Comparison of ENCODE assay signal across 16 mouse cellular contexts in genomic region chr15:91503291-91503690, GRCm38 (mm10).
A peak's percentile ranks its signal among the peaks of the same experiment; 100 is the strongest.
DNase-seq lines count a peak whose midpoint lies in the region; ATAC-seq and TF ChIP-seq lines count a peak whose summit lies in the region.
"Had no signal": no experiment of that assay in that cellular context is flagged by ENCODE, and none has a peak within 500 bp of the region (broad histone marks: within the 10 kb centered on the region; RNA-seq: fewer than 3 reads in every experiment).

No protein-coding gene starts in this region.

- H3K4me1 ChIP-seq in hindbrain, embryonic 12.5 days: peaks cover 14% of the 10 kb centered on the region
- 0 out of 2 replicates have a peak, but pooled peaks cover 6% of the 10 kb centered on the region for H3K4me1 ChIP-seq in hindbrain, embryonic 10.5 days (replicated peaks)
- no peaks in the 10 kb centered on the region for H3K4me1 ChIP-seq in midbrain, postnatal 0 days (ENCODE audit: insufficient read depth, low read length)
- no peaks in the 10 kb centered on the region for H3K4me1 ChIP-seq in midbrain, embryonic 11.5 days (ENCODE audit: control insufficient read depth, insufficient read depth, low read length)
- peaks cover 17% of the 10 kb centered on the region for H3K4me1 ChIP-seq in forebrain, embryonic 16.5 days (replicated peaks; ENCODE audit: control insufficient read depth, insufficient read depth, low read length)
- H3K4me1 ChIP-seq in neural tube, embryonic 15.5 days: peaks cover 18% of the 10 kb centered on the region
- H3K4me1 ChIP-seq: heart, embryonic 10.5 days had no signal

- TF ChIP-seq CTCF in midbrain, postnatal 0 days (IDR thresholded peaks at IDR 0.05): no peak

- WGBS in hindbrain, embryonic 12.5 days: 60% methylated on average over 6 of the region's 6 CpGs
- WGBS in hindbrain, embryonic 10.5 days: 80% methylated on average over 6 of the region's 6 CpGs
- WGBS in midbrain, postnatal 0 days: 43% methylated on average over 6 of the region's 6 CpGs
- 81% methylated on average over 6 of the region's 6 CpGs for WGBS in midbrain, embryonic 11.5 days
- 25% methylated on average over 6 of the region's 6 CpGs for WGBS in forebrain, embryonic 16.5 days
- 43% methylated on average over 6 of the region's 6 CpGs for WGBS in neural tube, embryonic 15.5 days

- H3K27me3 ChIP-seq in hindbrain, embryonic 12.5 days: no peaks in the 10 kb centered on the region
- H3K27me3 ChIP-seq in hindbrain, embryonic 10.5 days (ENCODE audit: insufficient read depth, poor library complexity, severe bottlenecking): no peaks in the 10 kb centered on the region
- no peaks in the 10 kb centered on the region for H3K27me3 ChIP-seq in midbrain, postnatal 0 days (ENCODE audit: insufficient read depth, low read length)
- no peaks in the 10 kb centered on the region for H3K27me3 ChIP-seq in midbrain, embryonic 11.5 days (ENCODE audit: control insufficient read depth, insufficient read depth, low read length)
- no peaks in the 10 kb centered on the region for H3K27me3 ChIP-seq in forebrain, embryonic 16.5 days (replicated peaks; ENCODE audit: control insufficient read depth, insufficient read depth, low read length)
- H3K27me3 ChIP-seq in neural tube, embryonic 15.5 days (replicated peaks): no peaks in the 10 kb centered on the region
- H3K27me3 ChIP-seq: CH12.LX had no signal

- no peak overlapping the region for H3K4me2 ChIP-seq in hindbrain, embryonic 12.5 days (replicated peaks)
- H3K4me2 ChIP-seq in midbrain, postnatal 0 days (ENCODE audit: low read depth, low read length, poor library complexity, severe bottlenecking): no peak overlapping the region
- no peak overlapping the region for H3K4me2 ChIP-seq in midbrain, embryonic 11.5 days
- H3K4me2 ChIP-seq in forebrain, embryonic 16.5 days (ENCODE audit: low read length): 0 out of 2 replicates have a peak overlapping the region, but pooled peaks have one; percentile 10
- H3K4me2 ChIP-seq in neural tube, embryonic 15.5 days: peak overlapping the region; percentile 3; the same call in 1 of the 2 replicates

- no peak for DNase-seq in hindbrain, embryonic 10.5 days (ENCODE audit: low spot score)
- peak; percentile 50 for DNase-seq in midbrain, postnatal 0 days (ENCODE audit: low spot score)
- no peak for DNase-seq in midbrain, embryonic 11.5 days (ENCODE audit: low spot score, missing footprints)
- DNase-seq in cerebellum, postnatal 10 days: no peak
- no peak for DNase-seq in frontal cortex, adult 2 months (ENCODE audit: extremely low spot score in 1 of 2, low spot score in 1 of 2)
- DNase-seq: adrenal gland, postnatal 14 days; cerebellum, adult 11 months; cerebellum, postnatal 14 days; gastrocnemius, postnatal 25 days; kidney, adult 11 months had no signal

- H3K9ac ChIP-seq in hindbrain, embryonic 12.5 days: no peak overlapping the region
- H3K9ac ChIP-seq in midbrain, postnatal 0 days (replicated peaks; ENCODE audit: low read length, poor library complexity, severe bottlenecking): no peak overlapping the region
- no peak overlapping the region for H3K9ac ChIP-seq in midbrain, embryonic 11.5 days (ENCODE audit: low read length)
- H3K9ac ChIP-seq in forebrain, embryonic 16.5 days (replicated peaks; ENCODE audit: low read depth, low read length): no peak overlapping the region
- no peak overlapping the region for H3K9ac ChIP-seq in neural tube, embryonic 15.5 days (replicated peaks)

- H3K4me3 ChIP-seq in hindbrain, embryonic 12.5 days: no peak overlapping the region
- H3K4me3 ChIP-seq in hindbrain, embryonic 10.5 days: no peak overlapping the region
- no peak overlapping the region for H3K4me3 ChIP-seq in midbrain, postnatal 0 days (ENCODE audit: low read depth, low read length)
- H3K4me3 ChIP-seq in midbrain, embryonic 11.5 days (ENCODE audit: low read depth, low read length): no peak overlapping the region
- H3K4me3 ChIP-seq in forebrain, embryonic 16.5 days (replicated peaks; ENCODE audit: low read length): no peak overlapping the region
- H3K4me3 ChIP-seq in neural tube, embryonic 15.5 days (replicated peaks): no peak overlapping the region
- H3K4me3 ChIP-seq: heart, embryonic 10.5 days had no signal

- no peak overlapping the region for H3K27ac ChIP-seq in hindbrain, embryonic 12.5 days
- H3K27ac ChIP-seq in hindbrain, embryonic 10.5 days: no peak overlapping the region
- H3K27ac ChIP-seq in midbrain, postnatal 0 days (ENCODE audit: low read depth, low read length): no peak overlapping the region
- no peak overlapping the region for H3K27ac ChIP-seq in midbrain, embryonic 11.5 days (ENCODE audit: low read depth, low read length)
- H3K27ac ChIP-seq in forebrain, embryonic 16.5 days (ENCODE audit: low read length): peak overlapping the region; percentile 21
- H3K27ac ChIP-seq in neural tube, embryonic 15.5 days (replicated peaks): peak overlapping the region; percentile 33; the same call in 1 of the 2 replicates
- H3K27ac ChIP-seq: heart, embryonic 10.5 days; stomach, postnatal 0 days had no signal

- no peaks in the 10 kb centered on the region for H3K9me3 ChIP-seq in hindbrain, embryonic 12.5 days (replicated peaks)
- no peaks in the 10 kb centered on the region for H3K9me3 ChIP-seq in hindbrain, embryonic 10.5 days
- H3K9me3 ChIP-seq in midbrain, postnatal 0 days (ENCODE audit: low read length): no peaks in the 10 kb centered on the region
- H3K9me3 ChIP-seq in midbrain, embryonic 11.5 days (ENCODE audit: control insufficient read depth, low read length): no peaks in the 10 kb centered on the region
- H3K9me3 ChIP-seq in forebrain, embryonic 16.5 days (ENCODE audit: control insufficient read depth, low read length): no peaks in the 10 kb centered on the region
- no peaks in the 10 kb centered on the region for H3K9me3 ChIP-seq in neural tube, embryonic 15.5 days (replicated peaks)
- H3K9me3 ChIP-seq: heart, embryonic 10.5 days had no signal

- H3K36me3 ChIP-seq in hindbrain, embryonic 12.5 days: no peaks in the 10 kb centered on the region
- no peaks in the 10 kb centered on the region for H3K36me3 ChIP-seq in hindbrain, embryonic 10.5 days
- H3K36me3 ChIP-seq in midbrain, postnatal 0 days (ENCODE audit: insufficient read depth, low read length): no peaks in the 10 kb centered on the region
- no peaks in the 10 kb centered on the region for H3K36me3 ChIP-seq in midbrain, embryonic 11.5 days (ENCODE audit: control insufficient read depth, insufficient read depth, low read length)
- H3K36me3 ChIP-seq in forebrain, embryonic 16.5 days (ENCODE audit: control insufficient read depth, insufficient read depth): no peaks in the 10 kb centered on the region
- H3K36me3 ChIP-seq in neural tube, embryonic 15.5 days: no peaks in the 10 kb centered on the region
- H3K36me3 ChIP-seq: heart, embryonic 10.5 days had no signal

- ATAC-seq in hindbrain, embryonic 12.5 days (ENCODE audit: low FRiP score): peak; percentile 46; the same call in 1 of the 2 replicates
- no peak for ATAC-seq in midbrain, postnatal 0 days (ENCODE audit: low FRiP score)
- no peak for ATAC-seq in midbrain, embryonic 11.5 days (ENCODE audit: low FRiP score)
- peak; percentile 81 for ATAC-seq in forebrain, embryonic 16.5 days
- ATAC-seq in neural tube, embryonic 15.5 days (ENCODE audit: low FRiP score): 0 out of 2 replicates have a peak, but pooled peaks have one; percentile 50

Comparison
In these comparisons a context has a peak if more than half of its experiments do, and no peak if none do; other contexts are left out.
1. ATAC-seq: peak in hindbrain, embryonic 12.5 days (single experiment), forebrain, embryonic 16.5 days (single experiment) and neural tube, embryonic 15.5 days (single experiment); none in midbrain, postnatal 0 days (single experiment) and midbrain, embryonic 11.5 days (single experiment).
2. H3K27ac ChIP-seq: peak in forebrain, embryonic 16.5 days (single experiment) and neural tube, embryonic 15.5 days (single experiment); none in hindbrain, embryonic 12.5 days (single experiment), hindbrain, embryonic 10.5 days (single experiment), midbrain, postnatal 0 days (single experiment) and midbrain, embryonic 11.5 days (single experiment).
3. H3K4me2 ChIP-seq: peak in forebrain, embryonic 16.5 days (single experiment) and neural tube, embryonic 15.5 days (single experiment); none in hindbrain, embryonic 12.5 days (single experiment), midbrain, postnatal 0 days (single experiment) and midbrain, embryonic 11.5 days (single experiment).